Comparison of ENCODE assay signal across 7 mouse cellular contexts in genomic region chr1:39196676-39197375, GRCm38 (mm10). TPM values are rescaled to one million over a fixed set of nuclear protein-coding genes. Genes with fewer than 3 reads are reported as not detected.
A peak's percentile ranks its signal among the peaks of the same experiment; 100 is the strongest.
DNase-seq lines count a peak whose midpoint lies in the region.

No protein-coding gene starts in this region.

- DNase-seq in testis, postnatal 10 days (ENCODE audit: low spot score), result peak; percentile 50
- DNase-seq in testis, postnatal 14 days (ENCODE audit: low spot score), result no peak
- peak; percentile 31 for DNase-seq in adrenal gland, adult 18-20 months (ENCODE audit: low spot score in 2 of 2)
- DNase-seq in large intestine, adult 2 months (ENCODE audit: low read depth, low spot score), result peak; percentile 70
- DNase-seq in urinary bladder, postnatal 25 days (ENCODE audit: low spot score), result peak; percentile 58
- no peak for DNase-seq in right cerebral cortex, postnatal 25 days
- no peak for DNase-seq in yolk sac, embryonic 10.5 days (ENCODE audit: low spot score)

- 17% methylated on average over 12 of the region's 12 CpGs for WGBS in large intestine, adult 2 months

RNA-seq across cellular contexts. Expression of gene Npas2, which starts 3.3 kb away (rescaled TPM):
- 10 to 100 TPM in 1 of 2 experiments, 1 to 10 TPM in 1; 6.1 to 11.9 TPM for total RNA-seq in adrenal gland, adult 18-20 months (2021)
- 13.6 and 33.7 TPM in 2 replicates for polyA plus RNA-seq in large intestine, adult 2 months (2012; rRNA removed)

Comparison
In these comparisons a context has a peak if more than half of its experiments do, and no peak if none do; other contexts are left out.
1. DNase-seq: peak in testis, postnatal 10 days (single experiment), adrenal gland, adult 18-20 months (2 of 2), large intestine, adult 2 months (single experiment) and urinary bladder, postnatal 25 days (single experiment); none in testis, postnatal 14 days (single experiment), right cerebral cortex, postnatal 25 days (single experiment) and yolk sac, embryonic 10.5 days (single experiment).